Mouse (Mus musculus) small intestine, adult 2 months (tissue): Measurements from ENCODE around the gene Slc35e3. TPM values are rescaled to one million over a fixed set of nuclear protein-coding genes. Genes with fewer than 3 reads are reported as not detected.
"Not testable (repeated sequence)": the region's sequence is repeated elsewhere in the genome, so short reads cannot be mapped to it uniquely, and the experiment has no call there.

Source experiments
- H3K27ac ChIP-seq: fragments of 200-500 bp; 2 replicates; pipeline ENCODE4 v1.5.1; 2012; ENCODE audit warnings: low read depth, low read length, control low read depth, inconsistent platforms; ENCODE audit not compliant: insufficient read depth
- H3K27me3 ChIP-seq: fragments of 200-500 bp; 2 replicates; pipeline ENCODE4 v1.6.1; 2012; ENCODE audit warnings: mild to moderate bottlenecking, moderate library complexity, low read length, inconsistent platforms; ENCODE audit not compliant: control insufficient read depth, insufficient read depth
- H3K36me3 ChIP-seq: fragments of 200-500 bp; 2 replicates; pipeline ENCODE4 v1.6.1; 2012; ENCODE audit warnings: mild to moderate bottlenecking, low read length, control low read depth, inconsistent platforms; ENCODE audit not compliant: control insufficient read depth, insufficient read depth
- H3K4me1 ChIP-seq: fragments of 200-500 bp; 2 replicates; pipeline ENCODE4 v1.6.1; 2012; ENCODE audit warnings: low read length, inconsistent platforms, mixed read lengths; ENCODE audit not compliant: control insufficient read depth, insufficient read depth, insufficient read length
- H3K4me3 ChIP-seq: fragments of 200-500 bp; 2 replicates; pipeline ENCODE4 v1.5.1; 2012; ENCODE audit warnings: low read depth, mild to moderate bottlenecking, control low read depth, inconsistent platforms, low read length, moderate library complexity
- CTCF ChIP-seq: fragments of 200-500 bp; IDR thresholded peaks from 2 replicates; pipeline ENCODE4 v1.5.1; 2012; ENCODE audit warnings: low read depth, mild to moderate bottlenecking, control low read depth, inconsistent platforms, low read length, moderate library complexity, mixed read lengths; ENCODE audit not compliant: insufficient replicate concordance, insufficient read length; ENCODE audit errors: extremely low read depth
- POLR2A ChIP-seq: fragments of 200-500 bp; IDR thresholded peaks from 2 replicates; pipeline ENCODE4 v1.6.1; 2012; ENCODE audit warnings: low read depth, mild to moderate bottlenecking, control low read depth, inconsistent platforms, low read length, moderate library complexity
- WGBS: fragments of 180-500 bp; shearing (Covaris S2); methylation state at CpG from one replicate; pipeline ENCODE4 v1.1.7; 2018; 5-methylcytosine and 5-hydroxymethylcytosine counted together
- polyA plus RNA-seq: library from polyadenylated mRNA; depleted of rRNA; stranded (reverse); fragments of >200 nt; gene quantifications from 2 replicates; pipeline ENCODE4 v1.2.3, GENCODE M21; 2012

Slc35e3 gene
- polyA plus RNA-seq, 1 experiment = 6.2 TPM

GRCm38 (mm10) chr10:117760831-117761335, 14.7 kb upstream of the Slc35e3 start:
- Histone ChIP-seq H3K27me3 (no peaks in the 10 kb centered on the region), H3K4me3 (no peak overlapping the region), H3K27ac (no peak overlapping the region), H3K4me1 (peaks cover 3% of the 10 kb centered on the region; the same call in 1 of the 2 replicates), H3K36me3 (peaks cover 54% of the 10 kb centered on the region)
- 91% methylated on average over 9 of the region's 9 CpGs for WGBS
- TF ChIP-seq CTCF (no peak), POLR2A (no peak)

GRCm38 (mm10) chr10:117759844-117760630, 13.9 kb upstream of the Slc35e3 start:
- H3K4me3 ChIP-seq = no peak overlapping the region

GRCm38 (mm10) chr10:117758749-117759727, 12.9 kb upstream of the Slc35e3 start:
- Histone ChIP-seq H3K27ac (no peak overlapping the region), H3K36me3 (peaks cover 50% of the 10 kb centered on the region), H3K4me3 (no peak overlapping the region), H3K27me3 (no peaks in the 10 kb centered on the region), H3K4me1 (no peaks in the 10 kb centered on the region)
- 90% methylated on average over 18 of the region's 18 CpGs for WGBS
- TF ChIP-seq POLR2A = no peak
- TF ChIP-seq CTCF = no peak

More at GRCm38 (mm10) chr10:117759844-117760630, 13.9 kb upstream of the Slc35e3 start:
- no peak for TF ChIP-seq POLR2A
- TF ChIP-seq CTCF = no peak
- Histone ChIP-seq H3K4me1 (peaks cover 3% of the 10 kb centered on the region; the same call in 1 of the 2 replicates), H3K36me3 (peaks cover 49% of the 10 kb centered on the region), H3K27me3 (no peaks in the 10 kb centered on the region), H3K27ac (no peak overlapping the region)
- 93% methylated on average over 10 of the region's 10 CpGs for WGBS

GRCm38 (mm10) chr10:117758344-117758743, 12.2 kb upstream of the Slc35e3 start:
- H3K4me3 ChIP-seq, H3K27ac ChIP-seq, H3K27me3 ChIP-seq, H3K4me1 ChIP-seq: not testable (repeated sequence)
- WGBS = 92% methylated on average over 3 of the region's 3 CpGs
- H3K36me3 ChIP-seq = peaks cover 48% of the 10 kb centered on the region

GRCm38 (mm10) chr10:117757796-117758342, 11.7 kb upstream of the Slc35e3 start:
- Histone ChIP-seq H3K27ac (no peak overlapping the region), H3K27me3 (no peaks in the 10 kb centered on the region), H3K36me3 (peaks cover 45% of the 10 kb centered on the region), H3K4me3 (no peak overlapping the region), H3K4me1 (no peaks in the 10 kb centered on the region)
- TF ChIP-seq POLR2A (no peak), CTCF (no peak)
- 93% methylated on average over 7 of the region's 7 CpGs for WGBS

GRCm38 (mm10) chr10:117757259-117757658, 11.1 kb upstream of the Slc35e3 start:
- Histone ChIP-seq H3K27ac (no peak overlapping the region), H3K36me3 (peaks cover 46% of the 10 kb centered on the region), H3K27me3 (no peaks in the 10 kb centered on the region), H3K4me1 (no peaks in the 10 kb centered on the region), H3K4me3 (no peak overlapping the region)
- 82% methylated on average over 1 of the region's 1 CpGs for WGBS
- TF ChIP-seq POLR2A (no peak), CTCF (no peak)
